Mouse (Mus musculus): ENCODE results near the gene D17H6S53E.

D17H6S53E gene

GRCm38 (mm10) chr17:35126206-35126611 is at the start of gene D17H6S53E:
Gene D17H6S53E, plus strand, starts transcription at chr17:35126373.
- in situ Hi-C loops (cut with MseI, MboI) = no loop called here

- in situ Hi-C loops (cut with MseI, MboI) = no loop called here
Observed at GRCm38 (mm10) chr17:35076507-35077176, 49.5 kb upstream of the D17H6S53E start, which contains the start of gene Ly6g6e. Gene Ly6g6e, plus strand, starts transcription at chr17:35076902.

- in situ Hi-C loops (cut with MseI, MboI) = no loop called here
Observed at GRCm38 (mm10) chr17:35077285-35077684, 48.9 kb upstream of the D17H6S53E start.

- in situ Hi-C loops (cut with MseI, MboI) = no loop called here
Observed at GRCm38 (mm10) chr17:35077786-35078233, 48.4 kb upstream of the D17H6S53E start, which contains the start of gene Ly6g6d. Gene Ly6g6d, minus strand, starts transcription at chr17:35078065.

GRCm38 (mm10) chr17:35079778-35080177 is 46.4 kb upstream of the D17H6S53E start:
- in situ Hi-C loops (cut with MseI, MboI) = no loop called here

GRCm38 (mm10) chr17:35080248-35080647 is 45.9 kb upstream of the D17H6S53E start:
- in situ Hi-C loops (cut with MseI, MboI) = no loop called here

- in situ Hi-C loops (cut with MseI, MboI) = no loop called here
Observed at GRCm38 (mm10) chr17:35080710-35081109, 45.5 kb upstream of the D17H6S53E start.

GRCm38 (mm10) chr17:35082841-35083576 is 43.2 kb upstream of the D17H6S53E start:
- in situ Hi-C loops (cut with MseI, MboI) = no loop called here

- in situ Hi-C loops (cut with MseI, MboI) = no loop called here
Observed at GRCm38 (mm10) chr17:35083929-35084497, 42.2 kb upstream of the D17H6S53E start.

GRCm38 (mm10) chr17:35085208-35085865 is 40.8 kb upstream of the D17H6S53E start, which contains the start of gene Ly6g6f:
Gene Ly6g6f, minus strand, starts transcription at chr17:35085610.
- in situ Hi-C loops (cut with MseI, MboI) = no loop called here

- in situ Hi-C loops (cut with MseI, MboI) = no loop called here
Observed at GRCm38 (mm10) chr17:35088151-35088550, 38.0 kb upstream of the D17H6S53E start.

GRCm38 (mm10) chr17:35088825-35089644 is 37.1 kb upstream of the D17H6S53E start, which contains the start of gene Abhd16a:
Gene Abhd16a, plus strand, starts transcription at chr17:35089263.
- in situ Hi-C loops (cut with MseI, MboI) = no loop called here

- in situ Hi-C loops (cut with MseI, MboI) = no loop called here
Observed at GRCm38 (mm10) chr17:35090166-35090932, 35.8 kb upstream of the D17H6S53E start.

- in situ Hi-C loops (cut with MseI, MboI) = no loop called here
Observed at GRCm38 (mm10) chr17:35092403-35093198, 33.6 kb upstream of the D17H6S53E start.

GRCm38 (mm10) chr17:35094475-35095365 is 31.5 kb upstream of the D17H6S53E start:
- in situ Hi-C loops (cut with MseI, MboI) = no loop called here

GRCm38 (mm10) chr17:35096597-35096996 is 29.6 kb upstream of the D17H6S53E start:
- in situ Hi-C loops (cut with MseI, MboI) = no loop called here

GRCm38 (mm10) chr17:35097164-35097655 is 29.0 kb upstream of the D17H6S53E start:
- in situ Hi-C loops (cut with MseI, MboI) = no loop called here

- in situ Hi-C loops (cut with MseI, MboI) = loop anchor here in 1 of 2 experiments (25.0 kb wide), 1 partner anchor 88 kb away; the partner anchor contains the start of genes Vars and Vwa7
Observed at GRCm38 (mm10) chr17:35100196-35100765, 25.9 kb upstream of the D17H6S53E start.

Measured in mouse trophoblast stem cell (cell line).